Mouse (Mus musculus): ENCODE results near the gene Stambp. TPM values are rescaled to one million over a fixed set of nuclear protein-coding genes. Genes with fewer than 3 reads are reported as not detected.

The Stambp gene
- polyA plus RNA-seq, 1 experiment from 2014 or later: 26.4 TPM

GRCm38 (mm10) chr6:83496753-83497710 lies 75.5 kb downstream of the Stambp start:
- Histone ChIP-seq H3K27ac (replicated peaks) (peak overlapping the region; percentile 56; the same call in 1 of the 2 replicates), H3K36me3 (ENCODE audit: control insufficient read depth, insufficient read depth, low read length) (no peaks in the 10 kb centered on the region), H3K9ac (ENCODE audit: low read length) (peak overlapping the region; percentile 18; the same call in 1 of the 2 replicates), H3K27me3 (ENCODE audit: control insufficient read depth, insufficient read depth, low read length) (no peaks in the 10 kb centered on the region), H3K4me1 (replicated peaks; ENCODE audit: control insufficient read depth, insufficient read depth) (no peaks in the 10 kb centered on the region), H3K9me3 (ENCODE audit: control insufficient read depth, low read length) (no peaks in the 10 kb centered on the region), H3K4me3 (ENCODE audit: low read depth, low read length) (no peak overlapping the region), H3K4me2 (replicated peaks; ENCODE audit: low read depth) (no peak overlapping the region)
- TF ChIP-seq EP300 (optimal IDR thresholded peaks at IDR 0.05) (no peak), CTCF (IDR thresholded peaks at IDR 0.05; ENCODE audit: low read depth) (no peak)
- DNase-seq (ENCODE audit: low spot score): no peak
- no peak for ATAC-seq (ENCODE audit: low FRiP score, low TSS enrichment)
- 72% methylated on average over 22 of the region's 22 CpGs for WGBS

GRCm38 (mm10) chr6:83496009-83496752 lies 76.3 kb downstream of the Stambp start:
- no peak overlapping the region for H3K4me2 ChIP-seq (replicated peaks; ENCODE audit: low read depth)
- no peak overlapping the region for H3K4me3 ChIP-seq (ENCODE audit: low read depth, low read length)
- H3K27me3 ChIP-seq (ENCODE audit: control insufficient read depth, insufficient read depth, low read length): no peaks in the 10 kb centered on the region
- peak overlapping the region; percentile 56; the same call in 1 of the 2 replicates for H3K27ac ChIP-seq (replicated peaks)
- DNase-seq (ENCODE audit: low spot score) (no peak), ATAC-seq (ENCODE audit: low FRiP score, low TSS enrichment) (no peak)
- no peaks in the 10 kb centered on the region for H3K4me1 ChIP-seq (replicated peaks; ENCODE audit: control insufficient read depth, insufficient read depth)
- H3K9ac ChIP-seq (ENCODE audit: low read length): no peak overlapping the region
- 70% methylated on average over 9 of the region's 9 CpGs for WGBS
- TF ChIP-seq EP300 (optimal IDR thresholded peaks at IDR 0.05): no peak
- no peak for TF ChIP-seq CTCF (IDR thresholded peaks at IDR 0.05; ENCODE audit: low read depth)
- no peaks in the 10 kb centered on the region for H3K36me3 ChIP-seq (ENCODE audit: control insufficient read depth, insufficient read depth, low read length)
- H3K9me3 ChIP-seq (ENCODE audit: control insufficient read depth, low read length): no peaks in the 10 kb centered on the region

Other genes with a start within 250 kb of the Stambp start
- 21.1 and 23.0 TPM in 2 replicates for gene Mthfd2, start 246.8 kb downstream of the Stambp start, polyA plus RNA-seq (2015; fragmentation: Nextera tagmentation; extraction: Ambion mirVana)
- gene Mob1a, start 246.7 kb downstream of the Stambp start, polyA plus RNA-seq (2015; fragmentation: Nextera tagmentation; extraction: Ambion mirVana): 31.0 and 32.5 TPM in 2 replicates
- 156 and 162 TPM in 2 replicates for gene Bola3, start 223.6 kb downstream of the Stambp start, polyA plus RNA-seq (2015; fragmentation: Nextera tagmentation; extraction: Ambion mirVana)
- gene Tet3, start 113.6 kb downstream of the Stambp start, polyA plus RNA-seq (2015; fragmentation: Nextera tagmentation; extraction: Ambion mirVana): 21.4 and 22.7 TPM in 2 replicates
- 44.2 and 45.8 TPM in 2 replicates for gene Dguok, start 65.8 kb downstream of the Stambp start, polyA plus RNA-seq (2015; fragmentation: Nextera tagmentation; extraction: Ambion mirVana)
- gene Actg2, start 36.5 kb downstream of the Stambp start, polyA plus RNA-seq (2015; fragmentation: Nextera tagmentation; extraction: Ambion mirVana): 2,872 and 3,802 TPM in 2 replicates
- 0.11 and 0.15 TPM in 2 replicates for gene Clec4f, start 83.5 kb upstream of the Stambp start, polyA plus RNA-seq (2015; fragmentation: Nextera tagmentation; extraction: Ambion mirVana)
- gene Cd207, start 105.1 kb upstream of the Stambp start, polyA plus RNA-seq (2015; fragmentation: Nextera tagmentation; extraction: Ambion mirVana): not detected in 2 replicates
- gene Vax2, start 138.5 kb upstream of the Stambp start, polyA plus RNA-seq (2015; fragmentation: Nextera tagmentation; extraction: Ambion mirVana): 0.07 TPM in 1 of 2 replicates, not detected in the other
- 0.08 and 0.30 TPM in 2 replicates for gene Atp6v1b1, start 170.3 kb upstream of the Stambp start, polyA plus RNA-seq (2015; fragmentation: Nextera tagmentation; extraction: Ambion mirVana)
- not detected in 2 replicates for gene Ankrd53, start 189.9 kb upstream of the Stambp start, polyA plus RNA-seq (2015; fragmentation: Nextera tagmentation; extraction: Ambion mirVana)
- 71.7 and 74.7 TPM in 2 replicates for gene Tex261, start 203.1 kb upstream of the Stambp start, polyA plus RNA-seq (2015; fragmentation: Nextera tagmentation; extraction: Ambion mirVana)
- 70.8 and 73.3 TPM in 2 replicates for gene Nagk, start 222.3 kb upstream of the Stambp start, polyA plus RNA-seq (2015; fragmentation: Nextera tagmentation; extraction: Ambion mirVana)